Mouse (Mus musculus) lung, embryonic 16.5 days (tissue): ENCODE measurements around the gene Tmem198. TPM values are rescaled to one million over a fixed set of nuclear protein-coding genes. Genes with fewer than 3 reads are reported as not detected.

Source experiments
- ATAC-seq: fragments of 200-750 bp; cut with Nextera tagmentation; 2 replicates; pipeline ENCODE4 v1.8.0; 2017; ENCODE audit warnings: low read depth, mild to moderate bottlenecking, moderate library complexity
- H3K27ac ChIP-seq: fragments of 300-500 bp; sonication (generic); 2 replicates; pipeline ENCODE4 v1.5.1; 2014; ENCODE audit warnings: mild to moderate bottlenecking, control low read depth, low read length
- H3K27me3 ChIP-seq: fragments of 300-500 bp; sonication (generic); 2 replicates; pipeline ENCODE4 v1.6.1; 2014; ENCODE audit warnings: low read depth, low read length, mixed read lengths; ENCODE audit not compliant: control insufficient read depth, insufficient read depth
- H3K36me3 ChIP-seq: fragments of 300-500 bp; sonication (generic); 2 replicates; pipeline ENCODE4 v1.6.1; 2014; ENCODE audit warnings: low read length; ENCODE audit not compliant: control insufficient read depth, insufficient read depth
- H3K4me1 ChIP-seq: fragments of 300-500 bp; sonication (generic); replicated peaks from 2 replicates; pipeline ENCODE4 v1.6.1; 2014; ENCODE audit warnings: low read length, mixed read lengths; ENCODE audit not compliant: control insufficient read depth, insufficient read depth
- H3K4me2 ChIP-seq: fragments of 300-500 bp; sonication (generic); 2 replicates; pipeline ENCODE4 v1.6.1; 2014; ENCODE audit warnings: low read depth, low read length, control low read depth
- H3K4me3 ChIP-seq: fragments of 300-500 bp; sonication (generic); 2 replicates; pipeline ENCODE4 v1.5.1; 2014; ENCODE audit warnings: mild to moderate bottlenecking, low read length, control low read depth
- H3K9ac ChIP-seq: fragments of 300-500 bp; sonication (generic); 2 replicates; pipeline ENCODE4 v1.6.1; 2014; ENCODE audit warnings: low read length, control low read depth
- H3K9me3 ChIP-seq: fragments of 300-500 bp; sonication (generic); 2 replicates; pipeline ENCODE4 v1.6.1; 2016; ENCODE audit warnings: low read length; ENCODE audit not compliant: control insufficient read depth
- WGBS: fragments of 180-500 bp; shearing (Covaris S2); extraction: QIAGEN DNeasy Blood & Tissue Kit; methylation state at CpG from one replicate; pipeline ENCODE4 v1.1.7; 2014; 5-methylcytosine and 5-hydroxymethylcytosine counted together
- polyA plus RNA-seq: library from polyadenylated mRNA; unstranded; fragments of >200 nt; fragmentation: Nextera tagmentation; extraction: Ambion mirVana; gene quantifications from 2 replicates; pipeline ENCODE4 v1.2.1, GENCODE M21; 2015

The Tmem198 gene
- polyA plus RNA-seq, 1 experiment from 2014 or later = 0.65 TPM

- H3K27me3 ChIP-seq = peaks cover 68% of the 10 kb centered on the region
- 0 out of 2 replicates have a peak, but pooled peaks have one; percentile 26 for ATAC-seq
- H3K9me3 ChIP-seq = no peaks in the 10 kb centered on the region
- H3K9ac ChIP-seq = peak within 1 kb of the TSS; percentile 39
- WGBS = 2% methylated on average over 34 of the region's 35 CpGs
- no peak within 1 kb of the TSS for H3K27ac ChIP-seq
- peak within 1 kb of the TSS; percentile 49 for H3K4me2 ChIP-seq
- H3K36me3 ChIP-seq = no peaks in the 10 kb centered on the region
- H3K4me1 ChIP-seq = peaks cover 45% of the 10 kb centered on the region
- H3K4me3 ChIP-seq = peak within 1 kb of the TSS; percentile 31
Measured at GRCm38 (mm10) chr1:75450314-75451005, 28.9 kb upstream of the Tmem198 start, which contains the start of gene Asic4. Gene Asic4, plus strand, starts transcription at chr1:75450436.

DNA sequence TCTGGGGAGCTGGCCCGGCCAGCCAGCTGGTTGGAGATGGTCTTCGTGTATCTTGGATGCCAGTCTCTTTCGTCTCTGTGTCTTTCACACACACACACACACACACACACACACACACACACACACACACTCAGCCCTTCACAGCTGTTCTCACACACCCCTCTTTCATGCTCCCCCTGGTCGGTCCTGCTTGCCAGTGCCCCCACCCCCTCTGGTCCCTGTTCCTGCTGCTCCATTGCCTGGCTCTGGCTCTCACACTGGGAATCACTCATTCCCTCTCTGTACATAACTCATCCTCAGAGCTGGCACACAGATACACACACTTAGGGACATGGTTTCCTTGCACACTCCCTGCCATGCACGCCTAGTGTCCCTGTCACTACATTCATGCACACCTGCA is 27.4 kb upstream of the Tmem198 start:
- no peak for ATAC-seq
- no peaks in the 10 kb centered on the region for H3K9me3 ChIP-seq
- peaks cover 32% of the 10 kb centered on the region for H3K4me1 ChIP-seq
- no peak overlapping the region for H3K4me3 ChIP-seq
- no peak overlapping the region for H3K27ac ChIP-seq
- H3K27me3 ChIP-seq = peaks cover 72% of the 10 kb centered on the region
- no peak overlapping the region for H3K9ac ChIP-seq
- H3K4me2 ChIP-seq = no peak overlapping the region
- H3K36me3 ChIP-seq = no peaks in the 10 kb centered on the region
- 53% methylated on average over 5 of the region's 5 CpGs for WGBS

GRCm38 (mm10) chr1:75455433-75455832 is 23.9 kb upstream of the Tmem198 start:
- H3K36me3 ChIP-seq = no peaks in the 10 kb centered on the region
- H3K27me3 ChIP-seq = peaks cover 51% of the 10 kb centered on the region
- H3K4me2 ChIP-seq = no peak overlapping the region
- H3K4me3 ChIP-seq = no peak overlapping the region
- no peak overlapping the region for H3K9ac ChIP-seq
- no peak overlapping the region for H3K27ac ChIP-seq
- 74% methylated on average over 3 of the region's 3 CpGs for WGBS
- no peaks in the 10 kb centered on the region for H3K9me3 ChIP-seq
- ATAC-seq = no peak
- H3K4me1 ChIP-seq = peaks cover 19% of the 10 kb centered on the region

GRCm38 (mm10) chr1:75455948-75456347 is 23.4 kb upstream of the Tmem198 start:
- H3K27ac ChIP-seq = no peak overlapping the region
- peaks cover 14% of the 10 kb centered on the region for H3K4me1 ChIP-seq
- peaks cover 46% of the 10 kb centered on the region for H3K27me3 ChIP-seq
- no peak for ATAC-seq
- no peaks in the 10 kb centered on the region for H3K36me3 ChIP-seq
- no peak overlapping the region for H3K9ac ChIP-seq
- no peaks in the 10 kb centered on the region for H3K9me3 ChIP-seq
- H3K4me2 ChIP-seq = no peak overlapping the region
- WGBS = 35% methylated on average over 5 of the region's 5 CpGs
- H3K4me3 ChIP-seq = no peak overlapping the region

DNA sequence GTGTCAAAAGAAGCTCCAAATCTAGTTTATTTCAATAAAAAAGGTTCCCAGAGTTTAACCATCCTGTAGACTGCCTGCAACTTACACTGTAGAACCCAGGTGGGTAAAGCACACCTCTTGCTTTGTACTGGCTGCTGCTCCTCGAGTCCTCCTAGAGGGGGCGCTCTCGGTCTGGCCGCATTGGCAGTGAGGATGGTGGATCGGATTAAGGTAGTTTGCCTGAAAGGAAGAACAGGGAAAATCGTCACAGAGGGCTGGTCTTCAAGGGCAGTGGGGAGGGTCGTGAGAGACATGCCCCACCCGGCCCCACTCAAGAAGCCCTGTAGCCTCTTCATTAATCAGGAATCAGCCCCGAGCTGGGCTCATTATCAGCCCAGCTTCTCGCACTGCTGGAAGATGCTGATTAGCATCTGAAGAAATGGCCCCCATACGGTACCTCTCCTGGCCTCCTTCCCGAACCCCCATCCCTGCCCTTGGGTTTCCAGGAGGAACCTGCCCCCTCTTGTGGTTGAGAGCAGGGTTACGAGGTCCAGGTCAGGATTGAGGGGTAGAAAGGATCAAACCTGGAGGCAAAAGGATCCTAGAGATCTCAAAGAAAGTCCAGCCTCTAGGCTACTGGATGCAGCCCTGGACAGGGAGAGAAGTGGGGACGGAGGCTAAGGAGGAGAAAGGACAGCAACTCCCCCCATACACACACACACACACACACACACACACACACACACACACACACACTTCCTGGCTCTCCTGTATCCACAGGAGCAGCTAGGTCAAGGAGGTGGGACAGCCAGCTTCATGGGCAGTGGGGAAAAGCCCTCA is 22.4 kb upstream of the Tmem198 start:
- peaks cover 37% of the 10 kb centered on the region for H3K27me3 ChIP-seq
- H3K9ac ChIP-seq = no peak overlapping the region
- peaks cover 13% of the 10 kb centered on the region for H3K4me1 ChIP-seq
- H3K36me3 ChIP-seq = no peaks in the 10 kb centered on the region
- no peak overlapping the region for H3K4me2 ChIP-seq
- no peak overlapping the region for H3K27ac ChIP-seq
- 20% methylated on average over 14 of the region's 14 CpGs for WGBS
- no peak for ATAC-seq
- H3K4me3 ChIP-seq = no peak overlapping the region
- no peaks in the 10 kb centered on the region for H3K9me3 ChIP-seq

DNA sequence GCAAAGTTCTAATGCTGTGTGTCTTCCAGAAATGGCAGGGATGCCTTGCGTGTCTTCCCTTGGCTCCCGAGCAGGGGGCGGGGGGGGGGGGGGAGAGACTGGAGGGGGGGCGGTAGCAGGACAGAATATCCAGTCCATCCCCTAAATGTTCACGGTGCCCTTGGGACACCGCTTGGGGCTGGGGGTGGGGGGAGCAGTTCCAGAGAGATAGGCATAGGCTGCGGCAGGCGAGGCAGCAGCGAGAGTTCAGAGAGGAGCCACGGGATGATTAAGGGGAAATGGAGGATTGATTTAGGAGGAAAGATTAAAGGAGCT is 21.7 kb upstream of the Tmem198 start:
- no peak overlapping the region for H3K27ac ChIP-seq
- no peak overlapping the region for H3K4me3 ChIP-seq
- peak overlapping the region; percentile 57; the same call in 1 of the 2 replicates for H3K4me2 ChIP-seq
- H3K9me3 ChIP-seq = no peaks in the 10 kb centered on the region
- 0 out of 2 replicates have a peak, but pooled peaks have one; percentile 11 for ATAC-seq
- no peaks in the 10 kb centered on the region for H3K36me3 ChIP-seq
- H3K4me1 ChIP-seq = peaks cover 13% of the 10 kb centered on the region
- H3K27me3 ChIP-seq = peaks cover 30% of the 10 kb centered on the region
- WGBS = 7% methylated on average over 8 of the region's 10 CpGs
- H3K9ac ChIP-seq = no peak overlapping the region; the same call in 1 of the 2 replicates

DNA sequence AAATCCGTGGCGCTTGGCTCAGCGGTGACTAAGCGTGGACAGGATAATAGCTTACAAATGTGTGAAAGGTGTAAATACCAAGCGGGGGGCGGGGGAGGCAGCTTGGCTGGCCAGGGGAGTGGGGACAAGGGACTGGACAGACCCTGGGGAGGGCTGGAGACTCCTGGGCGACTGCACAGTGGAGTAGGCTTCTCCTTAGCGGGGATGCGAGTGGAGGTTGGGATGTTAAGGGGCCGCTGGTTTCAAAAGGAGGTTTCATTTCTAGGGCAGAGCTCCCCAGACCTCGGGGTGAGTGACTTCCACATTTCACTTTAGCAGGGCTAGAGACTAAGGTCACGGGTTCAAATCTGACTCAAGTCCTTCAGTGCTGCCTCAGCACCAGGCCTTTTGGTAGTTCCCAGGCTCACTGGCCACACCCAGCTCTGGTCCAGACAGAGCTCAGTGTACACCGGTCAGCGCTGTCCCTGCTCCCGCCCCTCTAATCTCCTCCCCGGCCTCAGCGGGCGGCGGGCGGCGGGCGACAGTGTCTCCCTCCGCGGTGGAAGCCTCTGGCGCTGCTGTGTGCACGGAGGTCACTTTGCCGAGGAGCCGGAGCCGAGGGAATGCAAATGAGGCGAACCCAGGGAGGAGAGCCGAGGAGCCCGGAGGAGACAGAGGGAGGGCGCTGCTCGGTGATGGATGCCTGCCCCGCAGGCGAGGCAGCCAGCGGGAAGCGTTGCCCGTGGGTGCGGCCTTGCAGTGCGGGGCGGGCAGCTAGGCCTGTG is 21.1 kb upstream of the Tmem198 start:
- peak overlapping the region; percentile 20 for H3K9ac ChIP-seq

GRCm38 (mm10) chr1:75458789-75459684 is 20.3 kb upstream of the Tmem198 start:
- Histone ChIP-seq H3K4me2 (peak overlapping the region; percentile 57), H3K27me3 (peaks cover 26% of the 10 kb centered on the region), H3K36me3 (no peaks in the 10 kb centered on the region), H3K9me3 (no peaks in the 10 kb centered on the region), H3K9ac (peak overlapping the region; percentile 29; the same call in 1 of the 2 replicates), H3K4me3 (peak overlapping the region; percentile 39), H3K27ac (no peak overlapping the region), H3K4me1 (peaks cover 13% of the 10 kb centered on the region)
- peak; percentile 51 for ATAC-seq
- WGBS = 8% methylated on average over 23 of the region's 23 CpGs

More for the DNA sequence above, 21.1 kb upstream of the Tmem198 start:
- Histone ChIP-seq H3K27me3 (peaks cover 26% of the 10 kb centered on the region), H3K27ac (no peak overlapping the region), H3K4me3 (peak overlapping the region; percentile 39), H3K36me3 (no peaks in the 10 kb centered on the region), H3K4me2 (peak overlapping the region; percentile 57), H3K9me3 (no peaks in the 10 kb centered on the region), H3K4me1 (peaks cover 13% of the 10 kb centered on the region)
- peak; percentile 72 for ATAC-seq
- WGBS = 4% methylated on average over 42 of the region's 42 CpGs
